Mouse (Mus musculus): ENCODE measurements around the gene Cryba4. TPM values are rescaled to one million over a fixed set of nuclear protein-coding genes. Genes with fewer than 3 reads are reported as not detected.

Gene Cryba4
- total RNA-seq, 2 experiments from 2014 or later = 0.42 to 0.68 TPM

DNA sequence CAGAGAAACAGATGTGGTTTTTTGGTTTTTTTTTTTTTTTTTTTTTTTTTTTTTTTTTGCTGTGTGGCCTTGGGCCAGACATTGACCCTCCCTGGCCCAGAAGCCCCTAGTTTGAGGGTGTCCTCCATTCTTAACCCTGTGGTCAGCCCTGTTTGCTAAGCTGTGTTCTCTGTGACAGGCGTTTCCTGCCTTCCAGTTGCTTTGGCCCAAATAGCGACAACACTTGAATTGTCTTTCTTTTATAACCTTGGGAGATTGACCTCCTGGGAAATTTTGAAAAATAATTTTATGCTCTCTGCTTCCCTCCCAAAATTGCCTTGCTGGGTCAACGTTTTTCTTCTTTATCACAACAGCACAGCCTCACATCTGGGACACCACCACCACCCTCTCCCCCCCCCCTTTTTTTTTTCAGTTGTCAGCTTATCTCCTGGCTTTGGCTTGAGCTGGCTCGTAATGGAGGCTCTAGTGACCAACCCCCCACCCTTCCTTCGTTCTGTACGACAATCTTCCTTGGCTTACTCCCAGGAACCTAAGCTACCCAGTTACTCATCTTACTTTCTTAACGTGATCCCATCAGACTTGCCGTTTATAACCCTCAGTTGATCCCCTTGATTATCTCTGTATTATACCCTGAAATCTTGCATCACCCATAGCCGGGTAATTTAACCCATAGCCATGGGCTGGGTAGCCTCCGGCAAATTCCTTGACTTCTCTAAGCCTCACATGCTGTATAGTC is 8.6 kb downstream of the Cryba4 start:
- intact Hi-C loops (cut with DNase I; ENCODE audit: low total_unique reads) = loop anchor here (5.0 kb wide), 1 partner anchor 184 kb away; no protein-coding TSS in a partner anchor

GRCm38 (mm10) chr5:112243041-112243440 is 9.3 kb downstream of the Cryba4 start:
- intact Hi-C loops (cut with DNase I; ENCODE audit: low total_unique reads) = loop anchor here (5.0 kb wide), 1 partner anchor 184 kb away; no protein-coding TSS in a partner anchor
- no peak for DNase-seq

More for the DNA sequence above, 8.6 kb downstream of the Cryba4 start:
- no peak for DNase-seq

- intact Hi-C loops (cut with DNase I; ENCODE audit: low total_unique reads) = loop anchor here (5.0 kb wide), 1 partner anchor 185 kb away; no protein-coding TSS in a partner anchor
- DNase-seq = no peak
Observed at GRCm38 (mm10) chr5:112242361-112242778, 9.9 kb downstream of the Cryba4 start.

GRCm38 (mm10) chr5:112241849-112242248 is 10.5 kb downstream of the Cryba4 start:
- intact Hi-C loops (cut with DNase I; ENCODE audit: low total_unique reads) = loop anchor here (2.0 to 5.0 kb wide), 2 partner anchors 93 to 185 kb away; no protein-coding TSS in a partner anchor
- DNase-seq = no peak

- DNase-seq = peak; percentile 85
- intact Hi-C loops (cut with DNase I; ENCODE audit: low total_unique reads) = loop anchor here (2.0 to 5.0 kb wide), 2 partner anchors 94 to 187 kb away; no protein-coding TSS in a partner anchor
Observed at GRCm38 (mm10) chr5:112240761-112241160, 11.6 kb downstream of the Cryba4 start.

DNA sequence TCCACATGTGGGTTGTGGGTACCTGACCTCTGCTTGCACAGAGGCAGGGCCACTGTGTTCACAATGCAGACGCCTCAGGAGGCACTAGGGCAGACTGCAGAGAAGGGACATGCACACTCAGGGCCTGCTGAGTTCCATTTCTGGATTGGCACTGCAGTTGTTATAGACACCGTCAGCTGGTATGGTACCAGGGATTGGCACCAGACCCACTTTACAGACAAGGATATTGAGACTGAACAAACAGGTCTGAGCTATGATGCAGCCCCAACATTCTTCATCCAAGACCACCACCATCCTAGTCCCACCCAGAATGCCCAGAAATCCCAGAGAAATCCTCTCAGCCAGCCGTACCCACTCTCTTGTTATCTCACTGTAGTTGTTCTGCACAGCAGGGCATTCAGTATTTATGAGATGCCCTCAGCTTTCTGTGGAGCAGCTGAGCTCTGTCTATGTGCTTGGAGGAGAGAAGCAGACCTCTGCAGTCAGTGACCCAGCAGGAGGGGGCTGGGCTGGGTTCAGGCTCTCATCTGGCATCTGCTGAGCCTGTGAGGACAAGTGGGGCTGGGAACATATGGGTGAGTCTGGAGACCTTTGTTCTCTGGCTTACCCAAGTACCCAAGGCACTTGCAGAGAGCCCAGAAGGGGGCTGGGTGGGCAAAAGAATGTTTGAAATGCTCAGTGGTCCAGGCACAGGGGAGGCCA is 13.4 kb downstream of the Cryba4 start:
- intact Hi-C loops (cut with DNase I; ENCODE audit: low total_unique reads) = no loop called here
- no peak for DNase-seq

DNA sequence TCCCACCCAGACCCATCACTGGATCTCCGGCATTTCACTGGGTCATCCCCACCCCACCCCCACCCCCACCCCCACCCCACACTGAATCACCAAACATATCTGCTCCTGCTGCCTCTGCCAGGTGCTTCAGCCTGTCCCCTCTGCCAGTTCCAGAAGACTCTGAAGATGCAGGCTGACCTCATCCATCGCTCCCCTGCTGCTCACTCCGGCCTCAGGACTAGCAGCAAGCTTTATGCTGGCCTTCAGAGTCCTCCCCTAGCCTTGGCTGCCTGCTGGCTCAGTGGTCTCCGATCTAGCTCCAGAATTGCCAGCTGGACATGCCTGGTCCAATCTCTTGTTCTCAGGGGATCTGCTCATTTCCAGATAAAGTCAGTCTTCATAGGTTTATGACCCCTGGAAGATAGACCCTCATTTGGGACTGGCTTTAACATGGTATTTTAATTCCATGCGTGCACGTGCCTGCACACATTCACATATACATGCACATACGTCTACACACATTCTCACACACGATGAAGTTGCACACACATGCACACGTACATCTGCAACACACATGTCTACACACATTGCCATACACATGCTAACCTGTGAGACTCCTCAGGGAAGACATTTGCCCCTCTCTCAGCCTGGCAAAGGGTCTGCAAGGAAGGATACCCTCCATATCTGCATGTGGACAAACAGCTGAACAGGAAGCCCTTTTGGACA is 14.3 kb downstream of the Cryba4 start:
- DNase-seq = no peak
- intact Hi-C loops (cut with DNase I; ENCODE audit: low total_unique reads) = no loop called here

- intact Hi-C loops (cut with DNase I; ENCODE audit: low total_unique reads) = no loop called here
- no peak for DNase-seq
Observed at GRCm38 (mm10) chr5:112237439-112237838, 14.9 kb downstream of the Cryba4 start.

DNA sequence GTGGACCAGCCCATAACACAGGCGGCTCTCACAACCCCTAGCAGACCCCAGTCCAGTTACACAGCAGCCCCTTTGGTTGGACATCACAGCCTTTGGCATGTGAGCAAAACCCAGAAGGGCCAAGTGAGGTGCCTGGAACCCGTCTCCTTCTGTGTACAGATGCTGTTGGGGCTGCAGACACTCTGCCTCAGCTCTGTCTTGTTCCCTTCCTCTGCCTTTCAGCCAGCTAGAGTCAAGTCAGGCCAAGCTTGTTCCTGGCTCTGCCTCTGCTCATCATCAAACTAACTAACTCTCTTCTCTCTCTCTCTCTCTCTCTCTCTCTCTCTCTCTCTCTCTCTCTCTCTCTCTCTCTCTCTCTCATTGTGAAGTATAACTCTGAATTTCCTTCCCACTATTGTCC is 15.7 kb downstream of the Cryba4 start:
- no peak for DNase-seq
- intact Hi-C loops (cut with DNase I; ENCODE audit: low total_unique reads) = no loop called here

GRCm38 (mm10) chr5:112235806-112236205 is 16.5 kb downstream of the Cryba4 start:
- DNase-seq = no peak
- intact Hi-C loops (cut with DNase I; ENCODE audit: low total_unique reads) = no loop called here

DNA sequence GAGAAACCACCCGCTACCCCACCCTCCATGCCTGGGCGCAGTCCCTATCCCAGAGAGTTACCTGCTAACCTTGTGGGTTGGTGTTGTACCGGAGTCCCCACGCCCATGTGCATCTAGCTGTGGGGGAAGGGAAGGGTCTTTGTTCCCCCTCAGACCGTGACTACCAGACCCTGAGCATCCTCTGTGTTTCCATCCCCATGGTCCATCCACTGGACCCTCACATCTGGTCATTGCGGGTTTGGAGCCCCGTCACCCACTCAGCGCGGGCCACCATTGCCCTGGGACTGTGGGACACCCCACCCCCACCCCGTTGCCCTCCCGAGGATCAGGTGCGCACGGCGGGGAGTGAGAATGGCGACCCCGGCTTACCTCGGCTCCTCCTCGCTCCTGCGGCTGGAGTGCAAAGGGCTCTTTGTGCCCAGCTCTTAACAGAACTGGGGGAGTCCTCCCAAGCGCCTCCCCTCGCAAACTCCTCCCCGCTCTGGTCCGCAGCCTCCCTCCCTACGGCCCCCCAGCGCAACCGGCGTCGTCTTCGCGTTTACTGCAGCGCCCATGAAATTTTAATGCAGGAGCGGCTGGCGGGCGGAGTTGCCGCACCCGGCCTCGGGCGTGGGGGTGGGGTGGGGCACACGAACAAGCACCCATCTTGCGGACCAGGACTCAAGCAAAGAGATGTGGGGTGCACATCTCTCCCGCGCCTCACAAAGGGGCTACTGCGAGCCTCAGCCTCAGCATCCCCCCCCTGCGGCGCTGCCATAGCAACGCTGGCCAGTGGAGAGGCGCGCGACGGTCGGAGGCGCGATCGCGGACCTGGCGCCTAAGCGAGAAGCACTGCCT is 23.9 kb downstream of the Cryba4 start:
- intact Hi-C loops (cut with DNase I; ENCODE audit: low total_unique reads) = no loop called here
- DNase-seq = no peak

DNA sequence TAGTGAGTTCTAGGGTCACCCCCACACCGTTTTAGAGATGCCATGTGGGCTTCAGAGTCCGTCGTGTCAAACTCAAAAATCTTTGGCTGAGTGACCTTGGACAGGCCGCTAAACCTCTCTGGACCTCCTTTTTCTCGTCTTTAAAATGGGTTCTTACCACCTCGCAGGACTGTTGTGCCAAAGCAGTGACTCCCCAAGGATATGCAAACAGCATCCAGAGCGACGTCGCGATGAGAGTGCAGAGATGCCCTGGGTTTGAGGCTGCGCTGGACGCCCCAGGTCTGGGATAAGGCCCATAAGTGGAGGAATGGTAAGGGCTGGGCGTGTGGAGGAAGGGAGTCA is 24.4 kb downstream of the Cryba4 start:
- no peak for DNase-seq
- intact Hi-C loops (cut with DNase I; ENCODE audit: low total_unique reads) = no loop called here

GRCm38 (mm10) chr5:112227354-112227753 is 25.0 kb downstream of the Cryba4 start:
- peak; percentile 45 for DNase-seq
- intact Hi-C loops (cut with DNase I; ENCODE audit: low total_unique reads) = no loop called here

- DNase-seq = no peak
- intact Hi-C loops (cut with DNase I; ENCODE audit: low total_unique reads) = no loop called here
Observed at GRCm38 (mm10) chr5:112225591-112225990, 26.7 kb downstream of the Cryba4 start.

- no peak for DNase-seq
- intact Hi-C loops (cut with DNase I; ENCODE audit: low total_unique reads) = no loop called here
Observed at GRCm38 (mm10) chr5:112220203-112220602, 32.1 kb downstream of the Cryba4 start.

GRCm38 (mm10) chr5:112219398-112219797 is 32.9 kb downstream of the Cryba4 start:
- DNase-seq = no peak
- intact Hi-C loops (cut with DNase I; ENCODE audit: low total_unique reads) = no loop called here

DNA sequence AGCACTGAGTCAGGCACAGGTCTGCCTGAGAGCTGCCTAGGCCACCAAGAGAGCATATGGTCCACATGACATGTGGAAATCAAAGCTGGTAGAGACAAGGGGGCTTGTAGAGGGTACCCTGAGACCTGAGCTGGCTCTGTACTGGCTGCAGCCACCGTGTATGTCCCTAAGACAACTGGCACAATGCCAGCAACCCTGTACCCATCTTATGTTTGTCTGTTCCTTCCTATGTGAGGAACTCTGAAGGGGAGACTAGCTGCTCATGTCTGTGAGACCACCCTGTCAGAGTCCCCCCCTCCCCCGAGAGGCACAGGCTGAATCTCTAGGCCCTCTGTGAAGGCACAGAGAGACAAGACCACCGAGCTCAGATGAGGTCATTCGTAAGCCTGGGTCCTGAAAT is 33.6 kb downstream of the Cryba4 start:
- intact Hi-C loops (cut with DNase I; ENCODE audit: low total_unique reads) = no loop called here

DNA sequence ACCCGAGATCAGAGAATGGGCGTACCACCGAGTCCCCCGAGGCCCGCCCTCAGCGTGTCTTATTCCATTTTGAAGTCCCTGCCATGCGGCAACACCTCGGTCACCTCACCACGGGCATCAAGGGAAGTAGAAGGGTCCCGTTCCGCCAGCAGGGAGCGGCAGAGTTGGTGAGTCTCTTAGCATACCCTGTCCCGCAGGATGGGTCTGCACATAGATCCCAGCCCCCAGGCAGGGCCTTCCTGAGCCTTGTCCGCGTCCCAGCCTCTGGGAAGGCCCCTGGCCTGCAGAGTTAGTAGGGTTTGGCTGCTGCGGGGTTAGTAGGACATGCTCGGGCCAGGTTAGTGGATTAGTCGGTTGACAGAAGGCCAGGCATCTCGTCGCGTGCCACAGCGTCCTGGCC is 35.3 kb downstream of the Cryba4 start:
- no peak for DNase-seq
- intact Hi-C loops (cut with DNase I; ENCODE audit: low total_unique reads) = no loop called here

More for the DNA sequence above, 33.6 kb downstream of the Cryba4 start:
- DNase-seq = no peak

DNA sequence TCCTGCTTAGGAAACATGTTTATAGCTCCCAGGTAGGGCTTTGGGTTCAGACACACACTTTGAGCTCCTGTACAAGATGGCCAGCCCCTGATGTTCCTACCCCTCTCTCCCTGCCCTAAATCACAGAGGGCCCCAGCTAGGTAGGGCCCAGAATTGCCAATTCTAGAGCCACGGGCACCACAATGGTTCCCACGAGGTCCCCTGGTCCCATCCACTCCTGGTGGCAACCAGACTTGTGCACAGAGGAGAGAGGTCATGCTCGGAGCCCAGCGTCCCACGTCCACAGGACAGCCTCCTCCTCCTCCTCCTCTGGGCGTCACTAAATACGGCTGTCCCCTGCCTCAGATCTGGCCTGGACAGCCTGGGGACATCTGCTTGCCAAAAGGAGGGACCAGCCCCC is 36.0 kb downstream of the Cryba4 start:
- intact Hi-C loops (cut with DNase I; ENCODE audit: low total_unique reads) = no loop called here
- no peak for DNase-seq

All from gastrocnemius, postnatal 14 days (tissue).